Mouse (Mus musculus) left cerebral cortex, postnatal 4 days (tissue): ENCODE measurements around the gene Eif4e. TPM values are rescaled to one million over a fixed set of nuclear protein-coding genes. Genes with fewer than 3 reads are reported as not detected.

Source experiments
- DNase-seq: peaks from one replicate; pipeline ENCODE4 v3.0.0-alpha.2; 2022
- intact Hi-C: fragments of 180-260 bp; cut with DNase I; formaldehyde crosslinking; loops from one replicate; pipeline ENCODE4 v1.15.1; 2025
- total RNA-seq, 2 experiments: library from RNA; stranded (reverse); gene quantifications; 2 replicates each; pipeline ENCODE4 v1.2.3; 2021

Eif4e gene
- 100 to 1,000 TPM; 174 to 192 TPM for total RNA-seq

DNA sequence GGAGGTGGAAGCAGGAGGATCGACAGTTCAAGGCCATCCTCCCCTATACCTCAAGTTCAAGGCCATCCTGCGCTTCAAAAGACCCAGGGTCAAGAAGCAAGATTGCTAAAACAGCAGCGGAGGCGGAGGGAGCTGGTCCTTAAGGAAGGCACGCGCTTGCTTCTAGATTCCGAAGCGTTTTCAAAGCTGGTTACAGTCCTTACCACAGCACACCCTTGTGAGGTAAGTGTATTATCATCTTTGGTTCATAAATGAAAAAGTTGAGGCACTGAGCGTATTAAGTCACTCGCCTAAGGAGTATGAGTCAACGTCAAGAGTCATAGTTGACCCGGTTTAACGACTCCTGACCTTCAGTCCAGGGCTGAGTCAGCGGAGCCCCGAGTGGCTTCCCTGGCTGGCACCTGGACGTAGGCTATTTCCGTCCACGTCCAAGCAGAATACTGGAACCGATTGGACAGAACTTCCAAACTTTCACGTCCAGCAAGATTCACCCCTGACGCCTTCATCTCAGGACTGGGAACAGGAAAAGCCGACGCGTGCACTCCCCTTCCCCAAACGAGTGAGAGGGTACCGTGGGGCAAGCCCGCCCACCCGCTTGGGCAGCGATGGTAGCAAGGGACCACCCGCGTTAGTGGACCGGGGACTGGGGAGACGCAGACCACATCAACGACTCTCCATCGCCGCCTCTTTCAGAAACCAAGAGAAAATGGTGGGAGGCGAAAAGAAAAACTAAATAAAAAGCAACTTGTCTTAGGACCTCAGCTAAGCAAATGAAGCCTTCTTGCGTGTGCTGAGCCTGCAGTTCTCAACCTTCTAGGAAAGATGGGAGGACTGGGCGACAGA is at the start of gene Eif4e:
Eif4e (plus strand) TSS at position 107 of the 843 bp plus-strand sequence.
- peak; percentile 43 for DNase-seq
- intact Hi-C loops, result no loop called here

DNA sequence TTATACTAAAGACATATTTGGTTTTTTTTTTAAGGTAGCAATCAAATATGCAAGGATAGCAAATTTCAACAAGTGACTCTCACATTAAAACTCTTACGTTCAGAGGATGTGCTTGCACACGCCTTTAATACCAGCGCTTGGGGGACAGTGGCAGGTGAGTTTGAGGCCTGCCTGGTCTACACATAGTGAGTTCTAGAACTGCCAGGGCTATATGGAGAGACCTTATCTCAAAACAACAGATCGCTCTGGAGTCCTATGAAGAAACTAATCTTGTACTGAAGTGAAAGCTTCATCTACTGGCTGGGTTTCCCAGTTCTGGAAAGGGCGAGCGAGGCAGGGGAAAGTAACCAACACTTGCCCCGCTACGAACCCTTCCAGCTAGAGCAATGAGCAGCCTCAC is 46.5 kb upstream of the Eif4e start:
- intact Hi-C loops, result no loop called here
- DNase-seq, result no peak

DNA sequence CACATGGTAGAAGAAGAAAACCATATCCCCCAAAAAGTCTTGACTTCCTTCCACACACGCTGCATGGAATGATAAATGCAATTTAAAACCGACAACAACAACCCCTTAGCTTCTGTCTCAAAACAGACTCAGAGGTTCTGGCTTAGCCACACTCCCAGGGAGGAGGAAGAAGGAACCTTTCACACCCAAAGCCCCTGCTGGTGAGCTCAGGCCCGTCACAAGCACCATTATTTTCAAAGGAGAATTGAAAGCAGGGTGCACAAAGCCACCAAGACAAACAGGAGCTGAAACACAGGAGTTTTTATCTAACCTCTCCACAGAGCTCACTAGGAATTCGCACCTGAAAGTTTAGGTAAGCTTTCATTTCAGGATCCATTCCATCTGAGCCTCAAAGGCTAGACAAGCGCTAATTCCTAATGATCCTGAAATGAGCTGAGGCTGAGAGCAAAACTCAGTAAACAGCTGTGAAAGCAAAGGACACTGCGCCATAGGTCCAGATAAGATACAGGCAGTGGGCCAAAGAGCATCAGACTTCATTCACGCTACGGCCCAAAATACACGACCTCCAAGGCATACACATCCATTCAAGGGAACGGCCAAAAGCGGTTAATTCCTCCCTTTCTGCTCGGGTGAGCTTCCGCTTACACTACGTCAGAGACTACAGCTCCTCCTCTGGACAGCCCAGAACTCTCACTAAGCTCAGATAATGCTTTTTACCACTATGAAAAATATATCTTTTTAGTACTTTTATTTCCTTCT is 44.3 kb upstream of the Eif4e start:
- intact Hi-C loops, result loop anchor here (10.0 kb wide), 1 partner anchor 263 kb away; the partner anchor contains the start of gene Tspan5
- no peak for DNase-seq

DNA sequence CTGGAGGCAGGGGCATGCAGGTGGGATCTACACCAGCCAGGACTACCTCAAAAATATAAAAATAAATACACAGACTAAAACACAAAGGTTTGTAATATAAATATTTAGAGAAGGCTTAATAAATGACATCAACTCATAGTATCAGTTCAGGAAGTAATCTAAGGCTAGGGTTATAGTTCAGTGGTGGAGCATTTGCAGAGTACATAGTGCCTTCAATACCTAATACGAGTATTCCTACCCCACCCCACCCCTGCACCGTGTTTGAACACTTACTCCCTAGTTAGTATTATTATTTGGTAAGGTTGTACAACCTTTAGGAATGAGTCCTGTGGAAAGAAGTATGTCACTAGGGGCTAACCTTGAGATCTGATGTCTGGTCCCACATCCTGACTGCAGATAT is 42.7 kb upstream of the Eif4e start:
- DNase-seq, result no peak
- intact Hi-C loops, result loop anchor here (10.0 kb wide), 1 partner anchor 262 kb away; the partner anchor contains the start of gene Tspan5

DNA sequence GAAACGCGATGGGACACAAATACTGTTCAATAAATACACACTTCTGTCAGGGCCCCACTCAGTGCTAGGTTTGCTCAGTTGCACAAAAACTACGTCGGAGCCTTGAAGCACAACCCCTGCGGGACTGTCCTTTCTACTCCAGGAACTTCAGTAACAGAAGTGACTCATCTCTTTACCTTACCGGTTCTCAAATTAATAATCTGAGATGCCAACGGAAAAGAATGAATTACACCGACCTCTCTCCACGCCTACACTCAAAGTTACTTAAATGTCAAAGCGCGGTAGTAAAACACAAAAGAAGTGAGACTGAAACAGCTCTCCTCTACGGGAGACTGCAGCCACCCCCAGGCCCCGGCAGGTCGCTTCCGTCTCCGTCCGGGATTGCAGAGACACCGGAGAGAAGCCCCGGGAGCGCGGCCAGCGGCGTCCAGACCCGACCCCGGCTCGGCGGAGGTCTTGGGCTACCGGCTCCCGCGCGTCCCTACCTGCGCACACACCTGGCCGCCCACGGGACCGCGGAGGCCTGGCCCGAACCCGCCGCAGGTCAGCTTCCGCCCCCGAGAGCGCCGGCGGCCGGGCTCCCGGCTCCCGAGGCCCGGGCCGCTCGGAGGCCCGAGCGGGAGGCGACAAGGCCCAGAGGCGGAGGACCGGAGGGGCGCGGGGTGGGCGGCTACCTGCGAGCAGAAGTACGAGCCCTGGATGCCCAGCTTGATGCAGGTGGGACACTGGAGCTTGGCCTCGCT is 37.2 kb upstream of the Eif4e start:
- peak; percentile 43 for DNase-seq
- intact Hi-C loops, result loop anchor here (10.0 kb wide), 1 partner anchor 256 kb away; the partner anchor contains the start of gene Tspan5

DNA sequence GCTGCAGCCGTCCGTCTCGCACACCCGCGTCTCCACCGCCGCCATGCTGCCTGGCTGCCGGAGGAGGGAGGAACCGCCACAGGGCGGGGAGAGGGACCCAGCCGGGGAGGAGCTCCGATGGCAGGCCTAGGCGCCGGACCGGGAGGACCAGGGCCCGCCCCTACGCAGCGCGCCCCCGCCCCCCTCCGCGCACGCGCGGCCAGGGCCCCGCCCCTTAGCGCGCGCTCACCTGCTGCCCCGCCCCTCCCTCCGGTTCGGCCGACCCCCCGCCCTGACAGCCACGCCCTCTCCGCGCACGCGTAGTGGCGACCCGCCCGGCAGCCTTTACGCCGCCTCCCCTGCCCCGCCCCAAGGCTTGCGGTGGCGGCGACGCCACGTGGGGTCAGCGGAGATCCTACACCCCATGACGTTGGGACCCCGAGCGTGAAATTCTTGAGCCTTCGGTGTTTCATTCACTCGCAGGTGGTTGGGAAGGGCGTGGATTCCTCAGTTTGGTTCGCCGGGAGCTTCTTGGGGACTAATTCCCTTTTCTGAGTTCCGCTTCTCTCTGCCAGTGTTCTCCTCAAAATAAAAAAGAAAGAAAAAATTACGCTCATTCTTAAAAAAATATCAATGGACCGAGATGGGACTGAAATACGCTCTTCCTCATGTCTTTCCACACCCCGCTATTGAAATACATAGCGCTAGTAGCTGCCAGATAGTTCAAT is 36.5 kb upstream of the Eif4e start, which contains the start of gene Metap1:
Metap1 (minus strand) TSS at position 189 of the 707 bp plus-strand sequence.
- peak; percentile 97 for DNase-seq
- intact Hi-C loops, result loop anchor here (10.0 kb wide), 1 partner anchor 255 kb away; the partner anchor contains the start of gene Tspan5

DNA sequence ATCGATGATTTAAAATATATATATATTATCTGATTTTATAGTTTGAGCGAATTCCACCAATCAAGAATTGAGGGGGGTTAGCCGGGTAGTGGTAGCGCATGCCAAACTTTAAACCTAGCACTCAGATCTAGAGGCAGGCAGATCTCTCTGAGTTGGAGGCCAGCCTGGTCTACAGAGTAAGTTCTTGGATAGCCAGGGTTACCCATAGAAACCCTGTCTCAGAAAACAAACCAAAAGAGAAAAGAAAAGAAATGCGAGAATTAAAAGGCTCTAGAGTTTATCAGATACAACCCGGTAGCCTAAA is 36.0 kb upstream of the Eif4e start:
- intact Hi-C loops, result no loop called here
- DNase-seq, result no peak

DNA sequence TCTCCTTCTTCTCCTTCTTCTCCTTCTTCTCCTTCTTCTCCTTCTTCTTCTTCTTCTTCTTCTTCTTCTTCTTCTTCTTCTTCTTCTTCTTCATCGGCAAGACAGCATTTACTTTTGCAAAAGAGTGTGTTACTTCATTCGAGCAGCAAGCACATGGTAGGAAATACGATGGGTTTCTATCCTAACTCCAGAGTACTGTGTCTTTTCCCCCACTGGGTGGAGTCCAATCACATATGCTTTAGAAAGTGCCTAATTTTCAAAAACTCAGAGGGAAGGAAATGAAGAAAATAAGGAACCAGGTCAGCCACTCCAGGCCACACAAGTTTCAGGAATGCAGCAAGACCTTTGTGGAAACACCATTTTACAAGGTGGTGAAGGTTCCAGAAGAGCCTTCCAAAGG is 32.3 kb upstream of the Eif4e start:
- DNase-seq, result no peak
- intact Hi-C loops, result no loop called here

DNA sequence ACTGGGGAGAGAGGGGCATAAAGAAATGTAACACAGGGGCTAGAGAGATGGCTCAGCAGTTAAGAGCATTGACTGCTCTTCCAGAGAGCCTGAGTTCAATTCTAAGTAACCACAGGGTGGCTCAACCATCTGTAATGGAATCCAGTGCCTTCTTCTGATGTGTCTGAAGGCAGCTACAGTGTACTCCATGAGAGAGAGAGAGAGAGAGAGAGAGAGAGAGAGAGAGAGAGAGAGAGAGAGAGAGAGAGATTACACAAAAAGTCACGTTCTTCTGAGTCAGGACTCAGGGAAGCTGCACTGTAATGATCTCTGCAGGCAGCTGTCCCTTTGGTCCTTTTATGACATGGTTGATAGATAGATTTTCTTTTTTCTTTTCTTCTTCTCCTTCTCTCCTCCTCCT is 31.4 kb upstream of the Eif4e start:
- DNase-seq, result no peak
- intact Hi-C loops, result no loop called here

DNA sequence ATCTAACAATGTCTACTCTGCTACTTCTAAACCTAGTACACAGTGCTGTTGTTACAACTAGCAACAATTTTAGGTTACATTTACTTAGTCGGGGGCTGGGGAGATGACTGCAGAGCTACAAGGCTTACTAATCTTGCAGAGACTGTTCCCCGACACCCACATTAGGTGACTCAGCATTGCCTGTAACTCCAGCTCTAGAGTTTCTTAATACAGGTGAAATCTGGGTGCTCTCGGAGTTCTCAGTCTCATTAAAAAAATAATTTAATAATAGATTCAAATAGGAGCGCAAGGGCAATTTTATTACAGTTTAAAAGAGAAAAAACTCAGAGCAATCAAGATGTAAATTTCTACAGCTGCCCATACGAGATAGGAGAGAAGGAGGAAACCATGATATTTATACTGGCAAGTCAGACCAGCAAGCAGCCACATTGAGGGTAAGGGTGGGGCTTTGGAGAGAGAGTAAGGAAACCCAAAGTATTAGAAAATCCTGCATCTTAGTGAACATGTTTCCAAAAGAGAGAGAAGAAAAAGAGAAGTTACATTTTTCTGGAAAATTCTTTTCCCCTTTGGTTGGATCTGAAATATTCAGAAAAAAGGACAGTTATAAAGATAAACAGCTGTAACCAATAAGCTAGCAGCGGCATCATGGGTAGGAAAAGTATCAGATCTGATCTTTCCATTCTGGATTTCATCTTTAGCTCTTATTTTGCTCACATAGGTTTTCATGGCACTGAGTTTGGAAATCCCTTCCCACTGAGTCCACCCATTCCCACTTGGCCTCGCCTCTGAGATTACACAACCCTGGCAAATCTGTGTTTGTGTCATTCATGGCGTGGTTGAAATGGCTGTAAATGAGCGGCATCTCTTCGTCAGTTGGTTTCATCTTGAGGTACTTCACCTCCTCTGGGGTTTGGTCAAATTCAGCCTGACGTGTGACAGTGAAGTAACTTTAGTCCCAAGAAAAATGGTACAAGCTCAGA is 30.5 kb upstream of the Eif4e start:
- intact Hi-C loops, result no loop called here
- no peak for DNase-seq

DNA sequence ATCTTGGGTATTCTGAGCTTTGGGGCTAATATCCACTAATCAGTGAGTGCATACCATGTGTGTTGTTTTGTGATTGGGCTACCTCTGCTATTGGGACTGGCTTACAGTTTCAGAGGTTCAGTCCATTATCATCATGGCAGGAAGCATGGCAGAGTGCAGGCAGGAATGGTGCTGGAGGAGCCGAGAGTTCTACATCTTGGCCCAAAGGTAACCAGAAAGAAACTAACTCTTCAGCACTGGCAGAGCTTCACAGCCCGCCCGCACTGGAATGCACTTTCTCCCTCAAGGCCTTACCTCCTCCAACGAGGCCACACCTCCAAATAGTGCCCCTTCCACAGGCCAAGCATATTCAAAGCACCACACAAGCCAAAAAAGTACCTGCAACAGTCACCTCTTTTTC is 27.2 kb upstream of the Eif4e start:
- no peak for DNase-seq
- intact Hi-C loops, result no loop called here

DNA sequence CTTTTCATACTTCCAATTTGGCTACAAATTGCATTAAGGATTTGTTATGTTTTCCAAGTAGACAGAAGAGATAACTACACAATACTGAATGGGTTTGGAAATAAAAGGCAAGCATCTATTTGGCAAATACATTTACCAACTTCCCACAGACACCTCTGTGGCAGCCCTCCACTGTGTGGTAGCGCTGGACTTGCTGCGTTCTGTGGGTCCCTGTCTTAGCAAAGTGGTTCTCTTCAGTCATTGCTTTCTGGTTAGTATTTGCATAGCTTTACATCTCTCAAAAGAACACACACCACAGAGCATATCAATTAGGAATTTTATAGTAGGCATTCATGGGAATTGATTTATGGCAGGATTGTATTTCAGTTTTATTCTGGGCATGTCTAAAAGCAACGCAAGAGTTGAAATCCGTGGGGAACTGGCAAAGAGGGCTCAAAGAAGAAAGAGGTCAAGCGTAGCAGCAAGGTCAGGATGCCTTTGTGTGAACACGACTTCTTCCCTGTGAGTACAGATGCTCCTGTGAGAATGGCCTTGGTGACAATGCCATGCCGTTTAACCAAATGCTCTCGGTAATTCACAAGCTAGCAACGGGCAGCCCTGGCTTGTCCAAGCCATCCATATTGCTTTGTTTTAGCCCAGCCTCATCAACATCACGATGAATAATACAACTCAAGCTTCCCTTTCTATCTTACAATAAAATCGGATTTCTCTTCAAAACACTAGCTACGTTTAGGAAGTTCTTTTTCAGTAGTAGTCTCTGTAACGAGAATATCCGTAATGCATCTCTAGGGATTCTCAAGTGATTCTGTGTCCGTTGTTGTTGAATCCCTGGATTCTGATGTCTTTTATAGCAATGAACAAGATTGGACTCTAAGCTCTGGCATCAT is 25.9 kb upstream of the Eif4e start:
- DNase-seq, result no peak
- intact Hi-C loops, result no loop called here

DNA sequence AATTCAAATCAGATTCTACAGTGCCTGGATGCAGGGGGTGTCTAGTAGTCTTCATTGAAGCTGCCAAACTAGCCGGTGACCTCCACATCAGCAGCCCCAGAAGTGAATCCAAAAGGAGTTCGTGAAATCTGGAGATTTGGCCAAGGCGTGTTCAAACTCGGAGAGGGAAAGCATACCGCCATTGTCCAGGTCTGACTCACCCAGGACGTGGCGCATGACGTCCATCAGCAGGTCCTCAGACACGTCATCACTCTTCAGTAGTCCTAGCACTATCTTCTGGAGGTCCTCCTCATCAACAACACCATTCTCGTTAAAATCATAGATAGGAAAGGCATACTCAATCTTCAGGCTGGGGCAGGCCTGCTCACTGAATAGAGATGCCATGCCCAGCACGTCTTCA is 22.2 kb upstream of the Eif4e start:
- intact Hi-C loops, result no loop called here

DNA sequence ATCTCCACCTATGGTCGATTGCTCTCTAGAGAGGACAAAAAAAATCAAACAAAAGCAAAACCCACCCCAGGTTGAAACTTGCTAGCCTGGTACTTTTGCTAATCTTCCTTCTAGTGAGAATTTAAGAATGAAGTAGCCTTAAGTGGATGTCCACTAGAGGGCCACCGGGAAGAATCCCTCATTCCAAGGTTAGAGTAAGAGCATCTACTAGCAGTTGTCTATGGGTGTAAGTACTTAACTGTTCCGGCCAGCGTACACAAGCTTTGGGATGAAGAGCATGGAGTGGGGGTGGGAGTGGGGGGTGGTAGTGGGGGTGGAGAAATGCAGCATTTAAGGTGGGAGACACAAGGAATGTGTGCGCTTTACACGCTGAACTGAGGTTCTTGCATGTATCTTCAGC is 19.2 kb upstream of the Eif4e start:
- intact Hi-C loops, result no loop called here
- peak; percentile 34 for DNase-seq

More for the DNA sequence above, 22.2 kb upstream of the Eif4e start:
- no peak for DNase-seq

DNA sequence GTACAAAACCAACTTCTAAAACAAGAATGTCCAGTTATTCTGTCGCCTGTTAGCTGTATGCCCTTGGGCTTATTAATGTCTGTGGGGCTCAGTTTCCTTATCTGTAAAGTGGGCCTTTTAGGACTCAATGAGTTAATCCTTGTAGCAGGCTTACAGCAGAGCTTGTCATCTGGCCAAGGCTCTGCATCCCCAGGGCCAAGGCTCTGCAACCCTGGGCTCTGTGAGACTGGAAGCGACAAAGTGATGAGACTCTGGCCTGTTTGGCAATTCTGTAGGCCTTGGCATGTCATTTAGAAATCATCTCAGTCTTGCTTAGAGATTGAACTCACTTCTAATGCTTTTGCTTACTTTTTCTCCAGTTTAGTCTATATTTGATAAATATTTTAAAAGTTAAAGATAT is 16.4 kb upstream of the Eif4e start:
- intact Hi-C loops, result no loop called here
- no peak for DNase-seq

DNA sequence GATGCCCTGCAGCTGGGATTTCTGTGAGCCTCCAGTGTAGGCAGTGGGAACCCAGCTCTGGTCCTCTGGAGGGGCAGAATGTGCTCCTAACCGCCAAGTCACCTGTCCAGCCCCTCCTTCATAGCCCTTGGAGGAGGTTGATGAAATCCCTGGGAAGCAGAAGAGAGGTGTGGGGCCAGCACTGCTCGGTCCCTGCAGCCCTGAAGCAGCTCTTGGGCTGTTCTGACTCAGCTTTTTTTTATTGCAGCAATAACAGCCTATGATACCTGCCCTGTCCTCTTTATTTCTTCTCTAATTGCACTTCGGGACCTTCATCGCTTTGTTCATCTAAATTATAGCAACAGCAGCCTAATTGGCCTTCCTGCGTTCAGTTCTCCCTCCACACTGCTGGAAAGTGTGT is 15.5 kb upstream of the Eif4e start:
- intact Hi-C loops, result no loop called here
- no peak for DNase-seq

DNA sequence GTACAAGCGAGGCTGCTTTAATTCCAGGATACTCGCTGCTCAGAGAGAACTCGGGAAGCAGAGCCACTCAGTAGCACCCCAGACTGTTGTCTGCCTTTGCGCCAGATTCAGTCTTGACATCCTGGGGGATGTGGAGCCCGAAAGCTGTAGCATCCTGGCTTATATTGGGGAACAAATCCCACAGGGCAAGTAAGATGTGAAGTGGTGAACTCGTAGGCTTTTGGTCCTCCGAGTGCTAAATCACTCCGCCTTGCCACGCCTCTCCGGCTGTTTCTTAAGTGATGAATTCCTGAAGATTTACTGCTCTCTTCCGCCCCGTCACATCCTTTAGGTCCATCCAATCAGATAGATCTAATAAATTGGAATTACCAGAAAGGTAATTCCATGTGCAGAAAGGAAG is 12.7 kb upstream of the Eif4e start:
- intact Hi-C loops, result no loop called here
- no peak for DNase-seq

DNA sequence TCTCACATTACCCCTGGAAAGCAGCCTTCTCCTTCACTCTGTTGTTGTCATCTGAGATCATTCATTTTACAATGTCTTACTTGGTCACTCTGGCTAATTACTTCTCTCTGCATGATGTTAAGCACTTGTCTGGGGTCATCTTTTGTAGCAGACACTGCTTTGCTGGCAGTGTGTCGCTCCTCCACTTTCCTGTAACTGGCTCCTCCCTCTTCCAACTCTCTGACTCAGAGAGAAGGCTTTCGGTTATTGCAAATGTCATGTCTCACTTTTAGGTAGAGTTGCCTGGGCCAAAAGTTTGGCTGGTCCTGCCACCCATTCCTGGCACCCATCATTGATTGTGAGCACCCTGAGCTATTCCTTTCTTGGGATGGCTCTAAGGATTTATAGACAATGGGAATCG is 11.2 kb upstream of the Eif4e start:
- no peak for DNase-seq
- intact Hi-C loops, result no loop called here
